Mouse (Mus musculus) bone marrow macrophage, adult 2 months (primary cell): ENCODE results near the gene Zfp334. TPM values are rescaled to one million over a fixed set of nuclear protein-coding genes. Genes with fewer than 3 reads are reported as not detected.
A peak's percentile ranks its signal among the peaks of the same experiment; 100 is the strongest.

Experiments used
- H3K27ac ChIP-seq: 2 replicates; pipeline ENCODE4 v1.5.1; 2012; ENCODE audit warnings: low read depth, low read length; ENCODE audit not compliant: insufficient read depth
- H3K4me1 ChIP-seq: 2 replicates; pipeline ENCODE4 v1.6.1; 2012; ENCODE audit warnings: low read length; ENCODE audit not compliant: control insufficient read depth, insufficient read depth
- H3K4me3 ChIP-seq: 2 replicates; pipeline ENCODE4 v1.5.1; 2012; ENCODE audit warnings: mild to moderate bottlenecking, low read length, moderate library complexity; ENCODE audit not compliant: insufficient read depth
- CTCF ChIP-seq: IDR thresholded peaks from 2 replicates; pipeline ENCODE4 v1.5.1; 2012; ENCODE audit warnings: low read depth, mild to moderate bottlenecking, low read length, moderate library complexity
- POLR2A ChIP-seq: IDR thresholded peaks from 2 replicates; pipeline ENCODE4 v1.6.1; 2012; ENCODE audit warnings: mild to moderate bottlenecking, low read depth, low read length, borderline replicate concordance
- polyA plus RNA-seq: library from polyadenylated mRNA; stranded (reverse); fragments of >200 nt; gene quantifications from 2 replicates; pipeline ENCODE4 v1.2.4, GENCODE M21; 2012; ENCODE audit not compliant: missing spikeins, insufficient read depth, insufficient read length

Gene Zfp334
- polyA plus RNA-seq, 1 experiment = 0.27 TPM

GRCm38 (mm10) chr2:165325521-165326303, 62.3 kb downstream of the Zfp334 start:
- H3K4me1 ChIP-seq = peaks cover 58% of the 10 kb centered on the region
- H3K4me3 ChIP-seq = peak overlapping the region; percentile 92
- peak overlapping the region; percentile 11; the same call in 1 of the 2 replicates for H3K27ac ChIP-seq
- TF ChIP-seq CTCF = no peak
- TF ChIP-seq POLR2A = no peak

Other genes with a start within 250 kb of the Zfp334 start
- not detected in 2 replicates for gene Cdh22, start 153.4 kb downstream of the Zfp334 start, polyA plus RNA-seq
- 44.6 and 49.8 TPM in 2 replicates for gene Slc35c2, start 100.4 kb downstream of the Zfp334 start, polyA plus RNA-seq
- 54.6 and 61.0 TPM in 2 replicates for gene Elmo2, start 61.8 kb downstream of the Zfp334 start, polyA plus RNA-seq
- gene Zfp663, start 19.5 kb downstream of the Zfp334 start, polyA plus RNA-seq = not detected in 2 replicates
- gene Ocstamp, start 12.1 kb upstream of the Zfp334 start, polyA plus RNA-seq = not detected in 2 replicates
- 12.6 and 15.2 TPM in 2 replicates for gene Slc13a3, start 85.0 kb upstream of the Zfp334 start, polyA plus RNA-seq
- gene Trp53rka, start 105.1 kb upstream of the Zfp334 start, polyA plus RNA-seq = 8.9 and 11.2 TPM in 2 replicates
- 0.15 TPM in 1 of 2 replicates, not detected in the other for gene Slc2a10, start 115.5 kb upstream of the Zfp334 start, polyA plus RNA-seq
- 1.0 TPM in 1 of 2 replicates, not detected in the other for gene Eya2, start 206.8 kb upstream of the Zfp334 start, polyA plus RNA-seq